Mouse (Mus musculus) cortical plate, adult 2 months (tissue): ENCODE data around the gene Hist1h2bf.

Experiments
- CTCF ChIP-seq: fragments of 200-500 bp; IDR thresholded peaks from 2 replicates; pipeline ENCODE4 v1.5.1; 2011; ENCODE audit warnings: mild to moderate bottlenecking, control low read depth, low read length; ENCODE audit not compliant: insufficient read depth; ENCODE audit errors: extremely low read depth
- POLR2A ChIP-seq: fragments of 200-500 bp; IDR thresholded peaks from 2 replicates; pipeline ENCODE4 v1.6.1; 2011; ENCODE audit warnings: mild to moderate bottlenecking, low read length, control low read depth; ENCODE audit not compliant: insufficient read depth; ENCODE audit errors: extremely low read depth

GRCm38 (mm10) chr13:23595622-23596372 is 21.8 kb upstream of the Hist1h2bf start:
- TF ChIP-seq POLR2A (no peak), CTCF (no peak)
